Mouse (Mus musculus): ENCODE results near the gene Uncx. TPM values are rescaled to one million over a fixed set of nuclear protein-coding genes. Genes with fewer than 3 reads are reported as not detected.

Gene Uncx
- polyA plus RNA-seq, 1 experiment from 2014 or later, result not detected

GRCm38 (mm10) chr5:139556116-139556678 lies 12.9 kb downstream of the Uncx start:
- H3K4me1 ChIP-seq (replicated peaks; ENCODE audit: control insufficient read depth, insufficient read depth, low read length), result peaks cover 10% of the 10 kb centered on the region
- H3K36me3 ChIP-seq (ENCODE audit: control insufficient read depth, insufficient read depth, low read length), result no peaks in the 10 kb centered on the region
- ATAC-seq (replicated peaks; ENCODE audit: low FRiP score, low TSS enrichment, low read depth), result no peak
- 5% methylated on average over 6 of the region's 6 CpGs for WGBS
- H3K4me2 ChIP-seq (ENCODE audit: low read length), result no peak overlapping the region
- peak; percentile 59 for DNase-seq (ENCODE audit: low spot score)
- H3K27me3 ChIP-seq (replicated peaks; ENCODE audit: control insufficient read depth, insufficient read depth, low read length), result peaks cover 98% of the 10 kb centered on the region
- no peak overlapping the region for H3K9ac ChIP-seq (ENCODE audit: low read length)
- H3K9me3 ChIP-seq (ENCODE audit: control insufficient read depth, low read length), result no peaks in the 10 kb centered on the region
- H3K27ac ChIP-seq (ENCODE audit: low read depth), result no peak overlapping the region
- H3K4me3 ChIP-seq (ENCODE audit: low read depth, low read length), result no peak overlapping the region

- 7% methylated on average over 10 of the region's 10 CpGs for WGBS
- ATAC-seq (replicated peaks; ENCODE audit: low FRiP score, low TSS enrichment, low read depth) (no peak), DNase-seq (ENCODE audit: low spot score) (peak; percentile 60)
- Histone ChIP-seq H3K4me3 (ENCODE audit: low read depth, low read length) (no peak overlapping the region), H3K9ac (ENCODE audit: low read length) (no peak overlapping the region), H3K4me2 (ENCODE audit: low read length) (no peak overlapping the region), H3K4me1 (replicated peaks; ENCODE audit: control insufficient read depth, insufficient read depth, low read length) (peaks cover 10% of the 10 kb centered on the region), H3K9me3 (ENCODE audit: control insufficient read depth, low read length) (no peaks in the 10 kb centered on the region), H3K36me3 (ENCODE audit: control insufficient read depth, insufficient read depth, low read length) (no peaks in the 10 kb centered on the region), H3K27me3 (replicated peaks; ENCODE audit: control insufficient read depth, insufficient read depth, low read length) (peaks cover 98% of the 10 kb centered on the region), H3K27ac (ENCODE audit: low read depth) (no peak overlapping the region)
These were observed 13.8 kb downstream of the Uncx start for GRCm38 (mm10) chr5:139557079-139557478.

- WGBS, result 2% methylated on average over 43 of the region's 43 CpGs
- DNase-seq (ENCODE audit: low spot score), result peak; percentile 69
- ATAC-seq (replicated peaks; ENCODE audit: low FRiP score, low TSS enrichment, low read depth), result peak; percentile 34; the same call in 1 of the 2 replicates
These were observed 14.5 kb downstream of the Uncx start for GRCm38 (mm10) chr5:139557531-139558467.

GRCm38 (mm10) chr5:139558468-139558804 lies 15.1 kb downstream of the Uncx start:
- peak; percentile 68 for DNase-seq (ENCODE audit: low spot score)
- Histone ChIP-seq H3K4me1 (replicated peaks; ENCODE audit: control insufficient read depth, insufficient read depth, low read length) (peaks cover 10% of the 10 kb centered on the region), H3K9ac (ENCODE audit: low read length) (no peak overlapping the region), H3K27me3 (replicated peaks; ENCODE audit: control insufficient read depth, insufficient read depth, low read length) (peaks cover 98% of the 10 kb centered on the region), H3K4me3 (ENCODE audit: low read depth, low read length) (peak overlapping the region; percentile 10; the same call in 1 of the 2 replicates), H3K27ac (ENCODE audit: low read depth) (no peak overlapping the region), H3K4me2 (ENCODE audit: low read length) (no peak overlapping the region), H3K9me3 (ENCODE audit: control insufficient read depth, low read length) (no peaks in the 10 kb centered on the region), H3K36me3 (ENCODE audit: control insufficient read depth, insufficient read depth, low read length) (no peaks in the 10 kb centered on the region)
- ATAC-seq (replicated peaks; ENCODE audit: low FRiP score, low TSS enrichment, low read depth), result peak; percentile 65; the same call in 1 of the 2 replicates
- WGBS, result under 1% methylated on average over 16 of the region's 16 CpGs

More at GRCm38 (mm10) chr5:139557531-139558467, 14.5 kb downstream of the Uncx start:
- peak overlapping the region; percentile 10; the same call in 1 of the 2 replicates for H3K4me3 ChIP-seq (ENCODE audit: low read depth, low read length)
- H3K36me3 ChIP-seq (ENCODE audit: control insufficient read depth, insufficient read depth, low read length), result no peaks in the 10 kb centered on the region
- H3K4me2 ChIP-seq (ENCODE audit: low read length), result no peak overlapping the region
- H3K9ac ChIP-seq (ENCODE audit: low read length), result no peak overlapping the region
- H3K27me3 ChIP-seq (replicated peaks; ENCODE audit: control insufficient read depth, insufficient read depth, low read length), result peaks cover 98% of the 10 kb centered on the region
- no peak overlapping the region for H3K27ac ChIP-seq (ENCODE audit: low read depth)
- peaks cover 10% of the 10 kb centered on the region for H3K4me1 ChIP-seq (replicated peaks; ENCODE audit: control insufficient read depth, insufficient read depth, low read length)
- no peaks in the 10 kb centered on the region for H3K9me3 ChIP-seq (ENCODE audit: control insufficient read depth, low read length)

- DNase-seq (ENCODE audit: low spot score) (peak; percentile 66), ATAC-seq (replicated peaks; ENCODE audit: low FRiP score, low TSS enrichment, low read depth) (peak; percentile 32; the same call in 1 of the 2 replicates)
- no peak overlapping the region for H3K4me2 ChIP-seq (ENCODE audit: low read length)
- no peak overlapping the region for H3K4me3 ChIP-seq (ENCODE audit: low read depth, low read length)
- no peaks in the 10 kb centered on the region for H3K9me3 ChIP-seq (ENCODE audit: control insufficient read depth, low read length)
- H3K9ac ChIP-seq (ENCODE audit: low read length), result no peak overlapping the region
- H3K27ac ChIP-seq (ENCODE audit: low read depth), result no peak overlapping the region
- 9% methylated on average over 12 of the region's 12 CpGs for WGBS
- no peaks in the 10 kb centered on the region for H3K36me3 ChIP-seq (ENCODE audit: control insufficient read depth, insufficient read depth, low read length)
- H3K4me1 ChIP-seq (replicated peaks; ENCODE audit: control insufficient read depth, insufficient read depth, low read length), result peaks cover 10% of the 10 kb centered on the region
- H3K27me3 ChIP-seq (replicated peaks; ENCODE audit: control insufficient read depth, insufficient read depth, low read length), result peaks cover 98% of the 10 kb centered on the region
These were observed 15.8 kb downstream of the Uncx start for GRCm38 (mm10) chr5:139558917-139559660.

GRCm38 (mm10) chr5:139559782-139560181 lies 16.5 kb downstream of the Uncx start:
- Histone ChIP-seq H3K36me3 (ENCODE audit: control insufficient read depth, insufficient read depth, low read length) (no peaks in the 10 kb centered on the region), H3K4me1 (replicated peaks; ENCODE audit: control insufficient read depth, insufficient read depth, low read length) (peaks cover 10% of the 10 kb centered on the region), H3K9ac (ENCODE audit: low read length) (no peak overlapping the region), H3K4me3 (ENCODE audit: low read depth, low read length) (no peak overlapping the region), H3K9me3 (ENCODE audit: control insufficient read depth, low read length) (no peaks in the 10 kb centered on the region), H3K27me3 (replicated peaks; ENCODE audit: control insufficient read depth, insufficient read depth, low read length) (peaks cover 98% of the 10 kb centered on the region), H3K27ac (ENCODE audit: low read depth) (no peak overlapping the region), H3K4me2 (ENCODE audit: low read length) (no peak overlapping the region)
- ATAC-seq (replicated peaks; ENCODE audit: low FRiP score, low TSS enrichment, low read depth) (no peak), DNase-seq (ENCODE audit: low spot score) (no peak)
- WGBS, result 38% methylated on average over 7 of the region's 7 CpGs

- Histone ChIP-seq H3K4me1 (replicated peaks; ENCODE audit: control insufficient read depth, insufficient read depth, low read length) (peaks cover 10% of the 10 kb centered on the region), H3K27ac (ENCODE audit: low read depth) (no peak overlapping the region), H3K9ac (ENCODE audit: low read length) (no peak overlapping the region), H3K27me3 (replicated peaks; ENCODE audit: control insufficient read depth, insufficient read depth, low read length) (peaks cover 98% of the 10 kb centered on the region), H3K36me3 (ENCODE audit: control insufficient read depth, insufficient read depth, low read length) (no peaks in the 10 kb centered on the region), H3K4me3 (ENCODE audit: low read depth, low read length) (no peak overlapping the region), H3K9me3 (ENCODE audit: control insufficient read depth, low read length) (no peaks in the 10 kb centered on the region), H3K4me2 (ENCODE audit: low read length) (no peak overlapping the region)
- no peak for DNase-seq (ENCODE audit: low spot score)
- WGBS, result 67% methylated on average over 4 of the region's 4 CpGs
- ATAC-seq (replicated peaks; ENCODE audit: low FRiP score, low TSS enrichment, low read depth), result no peak
These were observed 18.2 kb downstream of the Uncx start for GRCm38 (mm10) chr5:139561363-139562001.

GRCm38 (mm10) chr5:139564663-139565062 lies 21.4 kb downstream of the Uncx start:
- no peaks in the 10 kb centered on the region for H3K4me1 ChIP-seq (replicated peaks; ENCODE audit: control insufficient read depth, insufficient read depth, low read length)
- ATAC-seq (replicated peaks; ENCODE audit: low FRiP score, low TSS enrichment, low read depth), result no peak
- no peak overlapping the region for H3K4me2 ChIP-seq (ENCODE audit: low read length)
- no peak overlapping the region for H3K4me3 ChIP-seq (ENCODE audit: low read depth, low read length)
- H3K36me3 ChIP-seq (ENCODE audit: control insufficient read depth, insufficient read depth, low read length), result no peaks in the 10 kb centered on the region
- WGBS, result 46% methylated on average over 2 of the region's 2 CpGs
- no peak for DNase-seq (ENCODE audit: low spot score)
- peaks cover 93% of the 10 kb centered on the region for H3K27me3 ChIP-seq (replicated peaks; ENCODE audit: control insufficient read depth, insufficient read depth, low read length)
- no peak overlapping the region for H3K27ac ChIP-seq (ENCODE audit: low read depth)
- no peaks in the 10 kb centered on the region for H3K9me3 ChIP-seq (ENCODE audit: control insufficient read depth, low read length)
- H3K9ac ChIP-seq (ENCODE audit: low read length), result no peak overlapping the region

All from intestine, embryonic 14.5 days (tissue).